Mouse (Mus musculus): ENCODE data around the gene Zfp472. TPM values are rescaled to one million over a fixed set of nuclear protein-coding genes. Genes with fewer than 3 reads are reported as not detected.
A peak's percentile ranks its signal among the peaks of the same experiment; 100 is the strongest.

Gene Zfp472
- 11.5 and 13.2 TPM in 2 replicates for polyA plus RNA-seq (2016; fragmentation: Nextera tagmentation; extraction: Ambion mirVana)

DNA sequence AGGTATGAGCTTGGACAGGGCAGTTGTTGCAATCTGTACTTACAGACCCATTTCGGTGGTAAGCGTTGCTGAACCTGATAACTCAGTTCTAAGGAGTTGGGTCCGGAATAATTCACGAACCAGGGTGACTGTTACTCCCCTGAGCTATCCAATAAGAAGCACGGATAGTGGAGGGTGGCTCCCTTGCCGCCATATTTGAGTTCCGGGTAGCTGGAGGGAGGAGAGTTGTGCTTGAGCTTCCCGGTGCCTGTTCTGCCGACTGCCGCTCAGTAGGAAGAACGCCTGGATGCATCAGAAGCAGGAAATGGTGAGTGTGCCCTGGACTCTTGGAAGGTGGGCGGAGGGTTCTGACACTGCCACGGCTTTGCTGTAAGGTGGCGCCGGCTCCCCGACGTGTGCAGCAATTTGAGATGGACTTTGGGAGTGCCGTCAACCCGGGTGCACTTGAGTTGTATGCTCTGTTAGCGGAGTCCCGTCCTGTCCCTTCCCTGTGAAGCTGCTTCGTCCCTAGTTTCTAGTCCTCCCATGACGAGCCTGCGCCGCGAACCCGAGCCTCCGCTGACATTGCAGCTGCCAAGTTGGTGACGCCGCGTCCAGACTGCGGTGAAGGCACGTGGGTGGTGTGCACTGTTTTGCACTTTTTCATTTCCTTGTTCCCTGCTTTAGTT is at the start of gene Zfp472:
TSS of gene Zfp472 (plus strand) at position 192 of the 668 bp plus-strand sequence.
- DNase-seq (ENCODE audit: low spot score): peak; percentile 92
- Histone ChIP-seq H3K4me1 (peaks cover 20% of the 10 kb centered on the region), H3K9me3 (replicated peaks) (no peaks in the 10 kb centered on the region), H3K27me3 (ENCODE audit: low read depth, poor library complexity, severe bottlenecking) (no peaks in the 10 kb centered on the region), H3K4me3 (peak within 1 kb of the TSS; percentile 76), H3K36me3 (0 out of 2 replicates have a peak, but pooled peaks cover 2% of the 10 kb centered on the region), H3K27ac (replicated peaks) (peak within 1 kb of the TSS; percentile 86)
- WGBS: under 1% methylated on average over 33 of the region's 33 CpGs

DNA sequence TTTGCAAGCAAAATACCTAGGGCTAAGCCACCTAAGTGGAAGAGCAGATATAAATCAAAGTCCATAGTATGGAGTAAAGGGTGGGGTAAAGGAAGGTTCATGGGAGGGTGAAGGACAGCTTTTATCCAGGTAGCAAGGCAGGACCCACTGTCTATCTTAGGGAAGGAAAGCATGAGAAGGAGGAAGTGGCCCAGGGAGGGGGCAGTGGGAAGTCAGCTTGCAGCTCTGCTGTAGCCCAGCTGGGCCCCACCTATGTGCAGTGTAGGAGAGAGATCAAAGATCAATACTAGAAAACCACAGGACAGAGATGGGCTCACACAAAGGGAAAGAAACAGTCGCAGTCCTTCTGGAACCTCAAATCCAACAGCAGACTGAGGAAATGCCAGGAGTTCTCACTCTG is 49.5 kb upstream of the Zfp472 start:
- DNase-seq (ENCODE audit: low spot score): no peak
- Histone ChIP-seq H3K27ac (replicated peaks) (no peak overlapping the region), H3K4me1 (no peaks in the 10 kb centered on the region), H3K9me3 (replicated peaks) (peaks cover 4% of the 10 kb centered on the region), H3K4me3 (no peak overlapping the region), H3K27me3 (ENCODE audit: low read depth, poor library complexity, severe bottlenecking) (no peaks in the 10 kb centered on the region), H3K36me3 (no peaks in the 10 kb centered on the region)
- 85% methylated on average over 1 of the region's 1 CpGs for WGBS

GRCm38 (mm10) chr17:32917131-32917530 is 48.5 kb upstream of the Zfp472 start, which contains the start of gene Cyp4f14:
TSS of gene Cyp4f14 (minus strand) at chr17:32917342.
- DNase-seq (ENCODE audit: low spot score): no peak
- Histone ChIP-seq H3K4me3 (no peak within 1 kb of the TSS), H3K36me3 (no peaks in the 10 kb centered on the region), H3K9me3 (replicated peaks) (peaks cover 4% of the 10 kb centered on the region), H3K27me3 (ENCODE audit: low read depth, poor library complexity, severe bottlenecking) (no peaks in the 10 kb centered on the region), H3K4me1 (no peaks in the 10 kb centered on the region), H3K27ac (replicated peaks) (no peak within 1 kb of the TSS)
- 75% methylated on average over 2 of the region's 2 CpGs for WGBS

DNA sequence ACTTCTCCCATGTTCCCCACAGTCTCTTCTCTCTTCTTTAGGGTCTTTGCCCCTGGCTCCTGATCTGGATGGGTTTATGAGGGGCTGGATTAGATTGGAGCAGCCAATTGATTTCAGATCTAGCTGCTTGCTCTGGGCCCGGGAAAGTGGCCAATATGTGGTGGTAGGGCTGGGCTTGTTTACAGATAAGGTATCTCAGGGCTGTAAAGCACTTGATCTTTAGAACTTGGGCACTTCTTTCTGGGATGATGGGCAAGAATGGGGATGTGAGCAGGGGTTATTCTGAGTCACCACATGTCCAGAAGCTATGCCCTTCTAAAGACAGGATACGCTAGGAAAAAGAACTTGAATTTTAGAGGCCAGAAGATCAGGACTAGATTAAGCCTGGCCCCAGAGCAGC is 46.5 kb upstream of the Zfp472 start:
- no peak overlapping the region for H3K4me3 ChIP-seq
- peaks cover 1% of the 10 kb centered on the region; the same call in 1 of the 2 replicates for H3K4me1 ChIP-seq
- WGBS: 87% methylated on average over 2 of the region's 2 CpGs
- peaks cover 4% of the 10 kb centered on the region for H3K9me3 ChIP-seq (replicated peaks)
- no peak overlapping the region for H3K27ac ChIP-seq (replicated peaks)
- DNase-seq (ENCODE audit: low spot score): no peak
- no peaks in the 10 kb centered on the region for H3K36me3 ChIP-seq
- H3K27me3 ChIP-seq (ENCODE audit: low read depth, poor library complexity, severe bottlenecking): no peaks in the 10 kb centered on the region

- Histone ChIP-seq H3K27me3 (ENCODE audit: low read depth, poor library complexity, severe bottlenecking) (no peaks in the 10 kb centered on the region; the same call in 1 of the 2 replicates), H3K36me3 (no peaks in the 10 kb centered on the region), H3K9me3 (replicated peaks) (peaks cover 4% of the 10 kb centered on the region), H3K27ac (replicated peaks) (no peak overlapping the region), H3K4me3 (no peak overlapping the region), H3K4me1 (peaks cover 14% of the 10 kb centered on the region)
- no peak for DNase-seq (ENCODE audit: low spot score)
- 88% methylated on average over 1 of the region's 1 CpGs for WGBS
Measured at GRCm38 (mm10) chr17:32923681-32924080, 41.9 kb upstream of the Zfp472 start.

GRCm38 (mm10) chr17:32924658-32925312 is 40.8 kb upstream of the Zfp472 start:
- 14% methylated on average over 32 of the region's 32 CpGs for WGBS
- Histone ChIP-seq H3K4me1 (peaks cover 14% of the 10 kb centered on the region), H3K4me3 (peak overlapping the region; percentile 66), H3K9me3 (replicated peaks) (peaks cover 4% of the 10 kb centered on the region), H3K36me3 (no peaks in the 10 kb centered on the region), H3K27me3 (ENCODE audit: low read depth, poor library complexity, severe bottlenecking) (no peaks in the 10 kb centered on the region; the same call in 1 of the 2 replicates), H3K27ac (replicated peaks) (peak overlapping the region; percentile 90)
- peak; percentile 83 for DNase-seq (ENCODE audit: low spot score)

DNA sequence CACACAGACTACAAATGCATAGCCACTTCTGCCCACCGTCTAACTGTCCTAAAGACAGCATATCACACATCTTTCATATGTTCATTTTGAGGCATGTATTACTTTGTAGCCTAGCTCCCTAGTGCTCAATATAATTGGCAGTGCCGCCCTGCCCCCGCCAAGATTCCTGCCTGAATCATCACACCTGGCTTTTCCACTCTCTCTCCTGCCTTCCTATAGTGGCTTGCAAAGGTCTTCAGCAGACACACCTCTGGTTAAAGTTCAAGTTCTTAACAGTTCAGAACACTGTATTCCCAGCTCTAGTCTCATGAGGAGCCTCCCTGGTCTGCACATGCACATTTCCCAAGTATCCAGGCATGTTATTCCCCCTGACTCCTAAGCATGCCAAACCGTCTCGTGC is 37.8 kb upstream of the Zfp472 start:
- Histone ChIP-seq H3K27me3 (ENCODE audit: low read depth, poor library complexity, severe bottlenecking) (no peaks in the 10 kb centered on the region; the same call in 1 of the 2 replicates), H3K9me3 (replicated peaks) (no peaks in the 10 kb centered on the region), H3K27ac (replicated peaks) (no peak overlapping the region), H3K4me1 (peaks cover 14% of the 10 kb centered on the region), H3K36me3 (no peaks in the 10 kb centered on the region), H3K4me3 (no peak overlapping the region)
- DNase-seq (ENCODE audit: low spot score): no peak
- WGBS: 85% methylated on average over 5 of the region's 5 CpGs

GRCm38 (mm10) chr17:32939831-32940230 is 25.8 kb upstream of the Zfp472 start:
- Histone ChIP-seq H3K36me3 (no peaks in the 10 kb centered on the region), H3K9me3 (replicated peaks) (no peaks in the 10 kb centered on the region), H3K27me3 (ENCODE audit: low read depth, poor library complexity, severe bottlenecking) (no peaks in the 10 kb centered on the region), H3K4me1 (no peaks in the 10 kb centered on the region), H3K27ac (replicated peaks) (no peak overlapping the region), H3K4me3 (no peak overlapping the region)
- 78% methylated on average over 4 of the region's 4 CpGs for WGBS
- no peak for DNase-seq (ENCODE audit: low spot score)

DNA sequence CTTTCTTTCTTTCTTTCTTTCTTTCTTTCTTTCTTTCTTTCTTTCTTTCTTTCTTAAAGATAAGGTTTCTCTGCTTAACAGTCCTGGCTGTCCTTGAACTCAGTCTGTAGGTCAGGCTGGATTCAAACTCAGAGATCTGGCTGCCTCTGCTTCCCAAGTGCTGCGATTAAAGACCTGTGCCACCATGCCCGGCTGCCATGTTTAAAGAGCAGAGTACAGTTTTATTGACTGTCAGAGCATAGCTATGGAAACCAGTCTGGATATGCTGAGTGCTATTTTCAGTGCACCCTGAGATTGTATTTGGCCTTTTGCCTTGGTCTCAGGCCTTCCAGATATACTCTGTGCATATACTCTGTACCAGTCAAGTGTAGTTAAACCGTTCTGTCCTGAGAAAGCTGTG is 22.0 kb upstream of the Zfp472 start:
- H3K36me3 ChIP-seq: no peaks in the 10 kb centered on the region
- H3K4me3 ChIP-seq: no peak overlapping the region
- no peaks in the 10 kb centered on the region for H3K9me3 ChIP-seq (replicated peaks)
- 0 out of 2 replicates have a peak, but pooled peaks cover 4% of the 10 kb centered on the region for H3K4me1 ChIP-seq
- no peak for DNase-seq (ENCODE audit: low spot score)
- 88% methylated on average over 3 of the region's 3 CpGs for WGBS
- H3K27me3 ChIP-seq (ENCODE audit: low read depth, poor library complexity, severe bottlenecking): no peaks in the 10 kb centered on the region
- H3K27ac ChIP-seq (replicated peaks): no peak overlapping the region

DNA sequence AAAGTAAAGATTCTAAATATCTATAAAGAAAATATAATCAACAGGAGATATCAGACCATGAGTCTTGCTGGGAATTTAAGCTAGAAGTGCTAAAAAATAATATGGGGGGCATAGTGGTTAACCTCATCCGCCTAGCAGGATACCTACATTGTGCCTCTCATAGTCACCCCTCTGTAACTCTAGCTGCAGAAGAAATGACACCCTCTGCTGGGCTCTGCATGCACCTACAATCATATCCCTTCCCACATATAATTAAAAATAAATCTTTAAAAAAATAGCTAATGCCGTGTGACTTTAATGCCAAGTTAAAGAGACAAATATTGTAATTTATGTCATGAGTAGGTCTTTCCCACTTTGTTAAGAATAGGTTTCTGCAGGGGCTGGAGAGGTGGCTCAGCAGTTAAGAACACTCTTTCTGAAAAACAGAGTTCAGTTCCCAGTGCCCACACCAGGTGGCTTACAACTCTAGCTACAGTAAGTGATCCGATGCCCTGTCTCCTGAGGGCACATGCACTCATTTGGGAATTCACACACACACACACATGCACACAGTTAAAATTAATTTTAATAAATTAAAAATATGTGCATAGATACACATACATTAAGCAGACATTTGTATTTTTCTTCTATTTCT is 21.1 kb upstream of the Zfp472 start:
- DNase-seq (ENCODE audit: low spot score): no peak
- H3K36me3 ChIP-seq: no peaks in the 10 kb centered on the region
- H3K4me1 ChIP-seq: 0 out of 2 replicates have a peak, but pooled peaks cover 4% of the 10 kb centered on the region
- H3K9me3 ChIP-seq (replicated peaks): no peaks in the 10 kb centered on the region
- no peaks in the 10 kb centered on the region for H3K27me3 ChIP-seq (ENCODE audit: low read depth, poor library complexity, severe bottlenecking)
- 73% methylated on average over 3 of the region's 3 CpGs for WGBS
- no peak overlapping the region for H3K27ac ChIP-seq (replicated peaks)
- no peak overlapping the region for H3K4me3 ChIP-seq

GRCm38 (mm10) chr17:32946716-32947115 is 18.9 kb upstream of the Zfp472 start:
- no peak for DNase-seq (ENCODE audit: low spot score)
- H3K4me1 ChIP-seq: 0 out of 2 replicates have a peak, but pooled peaks cover 4% of the 10 kb centered on the region
- no peaks in the 10 kb centered on the region for H3K27me3 ChIP-seq (ENCODE audit: low read depth, poor library complexity, severe bottlenecking)
- H3K4me3 ChIP-seq: peak overlapping the region; percentile 41
- 69% methylated on average over 9 of the region's 9 CpGs for WGBS
- 0 out of 2 replicates have a peak overlapping the region, but pooled peaks have one; percentile 33 for H3K27ac ChIP-seq (replicated peaks)
- no peaks in the 10 kb centered on the region for H3K36me3 ChIP-seq
- H3K9me3 ChIP-seq (replicated peaks): no peaks in the 10 kb centered on the region

GRCm38 (mm10) chr17:32947215-32947914 is 18.2 kb upstream of the Zfp472 start, which contains the start of gene Cyp4f13:
TSS of gene Cyp4f13 (minus strand) at chr17:32947402.
- Histone ChIP-seq H3K9me3 (replicated peaks) (no peaks in the 10 kb centered on the region), H3K27ac (replicated peaks) (0 out of 2 replicates have a peak within 1 kb of the TSS, but pooled peaks have one; percentile 33), H3K4me1 (0 out of 2 replicates have a peak, but pooled peaks cover 4% of the 10 kb centered on the region), H3K4me3 (peak within 1 kb of the TSS; percentile 41), H3K27me3 (ENCODE audit: low read depth, poor library complexity, severe bottlenecking) (no peaks in the 10 kb centered on the region), H3K36me3 (no peaks in the 10 kb centered on the region)
- peak; percentile 29 for DNase-seq (ENCODE audit: low spot score)
- 47% methylated on average over 12 of the region's 12 CpGs for WGBS
